Mouse (Mus musculus) forebrain, embryonic 13.5 days (tissue): ENCODE measurements around the gene Fam198b. TPM values are rescaled to one million over a fixed set of nuclear protein-coding genes. Genes with fewer than 3 reads are reported as not detected.

Source experiments
- ATAC-seq: fragments of 200-750 bp; cut with Nextera tagmentation; 2 replicates; pipeline ENCODE4 v1.8.0; 2017
- H3K27ac ChIP-seq: fragments of 300-500 bp; sonication (generic); 2 replicates; pipeline ENCODE4 v1.5.1; 2015; ENCODE audit warnings: inconsistent platforms, mild to moderate bottlenecking, moderate library complexity
- H3K27me3 ChIP-seq: fragments of 300-500 bp; sonication (generic); 2 replicates; pipeline ENCODE4 v1.6.1; 2015; ENCODE audit warnings: mild to moderate bottlenecking, inconsistent platforms
- H3K36me3 ChIP-seq: fragments of 300-500 bp; sonication (generic); 2 replicates; pipeline ENCODE4 v1.6.1; 2015; ENCODE audit warnings: mild to moderate bottlenecking, inconsistent platforms; ENCODE audit not compliant: poor library complexity, severe bottlenecking
- H3K4me1 ChIP-seq: fragments of 300-500 bp; sonication (generic); 2 replicates; pipeline ENCODE4 v1.6.1; 2015; ENCODE audit warnings: inconsistent platforms
- H3K4me2 ChIP-seq: fragments of 300-500 bp; sonication (generic); 2 replicates; pipeline ENCODE4 v1.6.1; 2015; ENCODE audit warnings: inconsistent platforms, mild to moderate bottlenecking, moderate library complexity
- H3K4me3 ChIP-seq: fragments of 300-500 bp; sonication (generic); 2 replicates; pipeline ENCODE4 v1.5.1; 2015; ENCODE audit warnings: mild to moderate bottlenecking, inconsistent platforms
- H3K9ac ChIP-seq: fragments of 300-500 bp; sonication (generic); 2 replicates; pipeline ENCODE4 v1.6.1; 2015; ENCODE audit warnings: mild to moderate bottlenecking, inconsistent platforms
- H3K9me3 ChIP-seq: fragments of 300-500 bp; sonication (generic); replicated peaks from 2 replicates; pipeline ENCODE4 v1.6.1; 2016; ENCODE audit warnings: inconsistent platforms
- WGBS: fragments of 180-500 bp; shearing (Covaris S2); methylation state at CpG from one replicate; pipeline ENCODE4 v1.1.7; 2015; 5-methylcytosine and 5-hydroxymethylcytosine counted together
- polyA plus RNA-seq: library from polyadenylated mRNA; unstranded; fragments of >200 nt; fragmentation: Nextera tagmentation; extraction: Ambion mirVana; gene quantifications from 2 replicates; pipeline ENCODE4 v1.2.1, GENCODE M21; 2015

Gene Fam198b
- polyA plus RNA-seq, 1 experiment from 2014 or later = 0.79 TPM

DNA sequence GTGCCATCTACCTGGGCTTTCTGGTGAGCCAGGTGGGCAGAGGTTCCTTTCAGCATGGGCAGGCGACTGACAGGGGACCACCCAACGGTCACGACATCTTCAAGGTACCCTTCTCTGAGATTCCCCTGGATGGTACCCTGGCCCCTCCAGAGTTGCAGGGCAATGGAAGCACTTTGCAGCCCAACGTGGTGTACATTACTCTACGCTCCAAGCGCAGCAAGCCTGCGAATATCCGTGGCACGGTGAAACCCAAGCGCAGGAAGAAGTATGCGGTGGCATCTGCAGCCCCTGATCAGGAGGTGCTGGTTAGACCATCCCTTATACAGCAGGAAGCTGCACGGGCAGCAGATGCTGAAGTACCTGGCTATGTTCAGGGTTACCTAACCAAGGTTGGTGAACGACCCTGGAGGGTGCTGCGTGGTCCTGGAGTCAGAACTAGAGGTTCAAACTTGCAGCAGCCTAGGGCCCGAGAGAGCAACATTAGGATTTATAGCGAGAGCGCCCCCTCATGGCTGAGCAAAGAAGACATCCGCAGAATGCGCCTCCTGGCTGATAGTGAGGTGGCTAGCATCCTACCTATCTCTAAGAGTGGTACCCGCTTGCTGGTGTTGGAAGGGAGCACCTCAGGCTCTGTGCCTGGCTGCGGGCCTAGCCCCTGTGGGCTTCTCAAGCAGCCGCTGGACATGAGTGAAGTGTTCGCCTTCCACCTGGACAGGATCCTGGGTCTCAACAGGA, 2.2 kb downstream of the Fam198b start:
- Histone ChIP-seq H3K9ac (no peak overlapping the region), H3K4me2 (no peak overlapping the region), H3K27me3 (no peaks in the 10 kb centered on the region), H3K4me3 (no peak overlapping the region), H3K27ac (no peak overlapping the region), H3K4me1 (no peaks in the 10 kb centered on the region), H3K36me3 (no peaks in the 10 kb centered on the region), H3K9me3 (no peaks in the 10 kb centered on the region)
- WGBS = 91% methylated on average over 23 of the region's 23 CpGs
- ATAC-seq = peak; percentile 34; the same call in 1 of the 2 replicates

DNA sequence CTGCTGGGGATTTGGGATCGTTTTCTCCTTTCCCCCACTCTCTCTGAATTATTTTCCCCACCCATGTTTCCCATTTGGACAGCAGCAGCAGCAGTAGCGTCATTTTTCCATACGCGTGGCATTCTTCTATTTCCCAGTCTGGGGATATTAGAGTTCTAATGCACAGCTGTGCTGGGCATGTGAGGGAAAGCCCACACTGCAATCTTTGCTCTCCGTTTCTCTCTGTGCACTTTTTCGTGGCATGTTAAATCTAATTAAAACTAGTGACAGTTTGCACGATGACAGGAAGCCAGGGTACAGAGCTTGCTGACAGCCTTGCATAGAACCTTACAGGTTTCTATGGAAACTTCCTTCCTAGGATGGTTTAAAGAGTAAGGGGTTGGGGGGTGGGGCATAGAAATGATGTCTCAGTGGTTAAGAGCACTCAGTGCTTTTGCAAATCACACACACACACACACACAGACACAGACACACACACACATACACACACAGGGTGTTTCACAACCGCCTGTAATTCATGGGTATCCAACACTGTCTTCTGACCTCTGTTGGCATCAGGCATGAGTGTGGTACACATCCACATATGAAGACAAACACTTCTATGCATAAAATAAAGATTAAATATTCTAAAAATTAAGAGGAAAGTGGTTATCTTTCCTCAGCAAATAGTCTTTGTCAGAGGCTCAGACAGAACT, 3.0 kb downstream of the Fam198b start:
- Histone ChIP-seq H3K4me1 (no peaks in the 10 kb centered on the region), H3K4me3 (no peak overlapping the region), H3K27ac (no peak overlapping the region), H3K4me2 (no peak overlapping the region), H3K9me3 (no peaks in the 10 kb centered on the region), H3K9ac (no peak overlapping the region), H3K27me3 (no peaks in the 10 kb centered on the region), H3K36me3 (no peaks in the 10 kb centered on the region)
- WGBS = 67% methylated on average over 8 of the region's 8 CpGs
- peak; percentile 71; the same call in 1 of the 2 replicates for ATAC-seq

DNA sequence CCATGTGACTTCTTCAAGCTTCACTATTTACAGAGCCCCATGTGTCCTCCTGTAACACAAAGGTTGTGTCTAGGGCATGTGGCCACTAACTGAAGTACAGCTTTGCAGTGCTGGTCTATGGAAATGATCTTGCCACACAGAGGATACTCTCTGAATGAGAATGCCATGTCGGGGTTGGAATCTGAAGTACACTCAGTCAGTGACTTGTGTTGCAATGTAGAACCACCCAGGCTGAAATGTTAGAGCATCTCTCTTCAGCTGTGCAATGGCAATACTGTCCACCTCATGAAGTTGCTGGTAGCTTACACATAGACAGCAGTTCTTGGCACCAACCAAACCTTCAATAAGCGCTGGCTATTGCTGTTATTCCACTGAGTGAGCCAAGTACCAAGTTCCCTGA, 3.6 kb downstream of the Fam198b start:
- H3K36me3 ChIP-seq = no peaks in the 10 kb centered on the region
- no peaks in the 10 kb centered on the region for H3K27me3 ChIP-seq
- H3K4me1 ChIP-seq = no peaks in the 10 kb centered on the region
- 82% methylated on average over 2 of the region's 2 CpGs for WGBS
- ATAC-seq = peak; percentile 17; the same call in 1 of the 2 replicates
- H3K27ac ChIP-seq = no peak overlapping the region
- H3K9ac ChIP-seq = no peak overlapping the region
- H3K4me3 ChIP-seq = no peak overlapping the region
- no peak overlapping the region for H3K4me2 ChIP-seq
- H3K9me3 ChIP-seq = no peaks in the 10 kb centered on the region

DNA sequence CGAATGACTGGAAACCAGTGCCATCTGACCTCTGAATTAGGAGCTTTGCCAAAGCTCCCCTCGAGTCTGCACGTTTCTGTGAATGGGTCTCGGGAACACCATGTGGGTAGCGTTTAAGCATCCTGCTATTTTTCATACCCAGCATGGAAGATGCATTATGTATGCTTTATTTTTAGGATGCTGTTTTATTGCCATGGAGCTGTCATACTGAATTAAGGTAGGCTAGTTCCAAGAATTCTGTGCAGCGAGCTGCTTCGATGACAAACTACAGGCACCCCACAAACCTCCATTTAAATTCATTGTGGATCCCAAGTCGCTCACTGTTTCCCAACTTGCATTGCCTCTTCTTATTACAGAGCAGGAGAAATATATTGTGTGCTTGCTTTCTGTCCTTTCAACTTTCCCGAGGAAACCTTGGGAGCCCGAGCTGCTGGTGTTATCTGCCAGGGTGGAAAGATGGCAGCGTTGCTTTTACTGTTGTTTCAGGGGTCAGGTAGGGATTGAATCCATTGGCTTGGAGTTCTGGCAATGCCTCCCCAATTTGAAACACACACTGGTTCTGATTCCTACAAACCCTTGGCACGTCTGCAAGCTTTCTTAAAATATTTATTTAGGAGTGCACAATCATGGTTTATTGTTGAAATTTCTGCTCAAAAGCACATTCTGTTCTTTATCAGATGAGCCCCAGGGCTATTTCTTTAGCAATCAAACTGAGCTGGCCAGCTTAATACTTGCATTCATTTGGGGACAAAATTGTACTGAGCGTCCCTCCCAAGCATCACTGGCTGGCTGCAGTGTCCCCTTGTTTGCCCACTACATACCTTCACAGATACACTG, 13.4 kb downstream of the Fam198b start:
- H3K9me3 ChIP-seq = no peaks in the 10 kb centered on the region
- H3K27ac ChIP-seq = no peak overlapping the region
- H3K4me3 ChIP-seq = no peak overlapping the region
- H3K36me3 ChIP-seq = no peaks in the 10 kb centered on the region
- H3K4me1 ChIP-seq = no peaks in the 10 kb centered on the region
- 86% methylated on average over 13 of the region's 13 CpGs for WGBS
- no peaks in the 10 kb centered on the region for H3K27me3 ChIP-seq
- ATAC-seq = no peak; the same call in 1 of the 2 replicates
- no peak overlapping the region for H3K9ac ChIP-seq
- H3K4me2 ChIP-seq = no peak overlapping the region

DNA sequence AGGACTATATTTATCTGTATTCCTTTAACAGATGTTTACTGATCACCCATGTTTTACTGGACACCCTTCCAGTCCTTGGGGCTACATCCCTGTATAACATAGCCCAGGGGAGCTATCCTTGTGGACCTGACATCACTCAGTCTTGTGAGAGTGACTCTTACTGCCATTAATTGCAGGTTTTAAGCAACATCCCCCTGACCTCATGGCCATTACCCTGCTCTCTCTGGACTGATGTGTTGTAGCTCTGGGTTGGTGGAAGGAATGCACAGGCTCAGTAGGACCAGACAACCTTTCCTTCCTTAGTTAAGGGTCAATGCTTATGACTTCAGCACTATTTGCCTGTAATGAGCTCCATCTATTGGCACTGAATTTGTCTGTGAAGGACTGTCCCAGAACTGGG, 14.2 kb downstream of the Fam198b start:
- Histone ChIP-seq H3K27ac (no peak overlapping the region), H3K9ac (no peak overlapping the region), H3K4me1 (0 out of 2 replicates have a peak, but pooled peaks cover 2% of the 10 kb centered on the region), H3K27me3 (no peaks in the 10 kb centered on the region), H3K4me3 (no peak overlapping the region), H3K4me2 (no peak overlapping the region), H3K9me3 (no peaks in the 10 kb centered on the region), H3K36me3 (no peaks in the 10 kb centered on the region)
- no peak for ATAC-seq

DNA sequence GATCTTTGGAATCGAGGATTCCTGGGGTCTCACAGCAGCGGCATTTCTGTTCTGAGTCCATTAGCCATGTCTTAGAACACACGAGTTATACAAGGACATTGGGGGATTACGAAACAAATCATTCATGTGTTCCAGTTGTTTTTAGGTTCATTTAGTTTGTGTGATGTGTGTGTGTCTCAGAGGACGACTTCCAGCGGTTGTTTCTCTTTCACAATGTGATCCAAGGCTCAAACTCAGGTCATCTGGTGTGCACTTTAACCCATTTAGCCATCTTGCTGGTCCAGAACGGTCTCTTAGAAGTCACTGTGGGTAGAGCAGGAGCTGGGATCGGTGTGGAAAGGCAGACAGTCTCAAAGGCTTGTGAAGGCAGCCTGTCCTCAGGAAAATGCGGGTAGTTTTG, 15.6 kb downstream of the Fam198b start:
- no peak for ATAC-seq
- no peak overlapping the region for H3K4me3 ChIP-seq
- H3K27ac ChIP-seq = no peak overlapping the region
- no peaks in the 10 kb centered on the region for H3K9me3 ChIP-seq
- 82% methylated on average over 9 of the region's 9 CpGs for whole genome bisulfite sequencing
- no peak overlapping the region for H3K4me2 ChIP-seq
- H3K9ac ChIP-seq = no peak overlapping the region
- H3K4me1 ChIP-seq = peaks cover 14% of the 10 kb centered on the region; the same call in 1 of the 2 replicates
- H3K27me3 ChIP-seq = no peaks in the 10 kb centered on the region
- no peaks in the 10 kb centered on the region for H3K36me3 ChIP-seq

DNA sequence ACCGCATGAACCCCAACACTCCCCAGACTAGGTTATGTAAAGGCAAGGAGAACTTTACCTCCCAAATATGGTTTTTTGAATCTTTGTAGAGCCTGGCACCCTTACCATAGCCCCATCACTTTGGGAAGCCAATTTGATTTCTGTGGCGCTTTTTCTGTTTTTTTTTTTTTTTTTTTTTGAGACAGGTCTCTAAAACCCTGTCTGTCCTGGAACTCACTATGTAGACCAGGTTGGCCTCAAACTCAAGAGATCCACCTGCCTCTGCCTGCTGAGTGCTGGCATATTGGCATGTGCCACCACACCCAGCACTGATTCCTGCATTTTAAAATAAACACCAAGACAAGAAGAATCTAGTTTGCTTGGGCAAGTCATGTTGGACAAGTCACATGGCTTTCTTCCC, 16.2 kb downstream of the Fam198b start:
- peaks cover 14% of the 10 kb centered on the region; the same call in 1 of the 2 replicates for H3K4me1 ChIP-seq
- H3K36me3 ChIP-seq = no peaks in the 10 kb centered on the region
- no peaks in the 10 kb centered on the region for H3K27me3 ChIP-seq
- H3K4me3 ChIP-seq = no peak overlapping the region
- H3K4me2 ChIP-seq = no peak overlapping the region
- no peak overlapping the region for H3K27ac ChIP-seq
- no peaks in the 10 kb centered on the region for H3K9me3 ChIP-seq
- no peak for ATAC-seq
- H3K9ac ChIP-seq = no peak overlapping the region
- 95% methylated on average over 2 of the region's 2 CpGs for WGBS

DNA sequence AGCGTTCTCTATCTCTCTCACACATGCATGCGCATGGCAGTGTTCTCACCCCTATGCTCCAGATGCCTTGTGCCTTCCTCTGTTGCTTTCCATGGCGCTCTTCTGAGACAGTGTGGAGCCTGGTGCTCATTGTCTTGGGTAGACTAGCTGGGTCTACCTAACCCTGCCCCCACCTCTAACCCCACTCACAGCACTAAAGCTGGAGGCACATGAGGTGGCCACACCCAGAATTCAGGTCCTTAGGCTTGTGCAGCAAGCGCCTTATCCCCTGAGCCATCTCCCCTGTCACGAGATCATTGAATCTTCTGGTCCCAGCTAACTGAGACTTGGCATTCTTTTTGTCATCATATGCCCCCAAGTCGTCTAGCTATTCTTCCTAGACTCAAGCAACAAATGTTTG, 17.0 kb downstream of the Fam198b start:
- Histone ChIP-seq H3K27ac (no peak overlapping the region), H3K9ac (no peak overlapping the region)

DNA sequence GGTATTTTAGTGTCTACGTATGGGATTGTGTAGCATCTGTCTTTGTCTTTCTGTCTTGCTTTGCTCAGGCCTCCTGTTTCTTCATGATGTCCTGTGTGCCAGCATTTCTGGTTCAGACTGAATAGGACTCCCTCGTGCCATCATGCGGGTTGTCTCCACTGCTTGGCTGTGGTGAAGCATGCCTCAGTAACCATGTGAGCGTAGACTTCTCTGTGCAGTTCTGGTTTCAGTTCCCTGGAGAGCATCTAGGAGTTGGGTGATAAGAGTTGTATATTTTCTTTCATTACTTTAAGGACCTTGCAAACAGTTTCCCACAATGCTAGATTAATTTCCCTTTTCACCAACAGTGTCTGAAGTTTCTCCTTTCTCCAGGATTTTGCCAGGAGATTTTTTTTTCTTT, 17.4 kb downstream of the Fam198b start:
- Histone ChIP-seq H3K4me2 (no peak overlapping the region), H3K9me3 (no peaks in the 10 kb centered on the region), H3K36me3 (no peaks in the 10 kb centered on the region), H3K27ac (no peak overlapping the region), H3K4me3 (no peak overlapping the region), H3K27me3 (no peaks in the 10 kb centered on the region), H3K9ac (no peak overlapping the region), H3K4me1 (peaks cover 14% of the 10 kb centered on the region; the same call in 1 of the 2 replicates)
- ATAC-seq = no peak
- 94% methylated on average over 4 of the region's 4 CpGs for WGBS

More for the DNA sequence above, 17.0 kb downstream of the Fam198b start:
- no peak overlapping the region for H3K4me3 ChIP-seq
- no peaks in the 10 kb centered on the region for H3K27me3 ChIP-seq
- H3K4me1 ChIP-seq = peaks cover 14% of the 10 kb centered on the region; the same call in 1 of the 2 replicates
- H3K36me3 ChIP-seq = no peaks in the 10 kb centered on the region
- no peak for ATAC-seq
- no peak overlapping the region for H3K4me2 ChIP-seq
- no peaks in the 10 kb centered on the region for H3K9me3 ChIP-seq
- WGBS = 91% methylated on average over 6 of the region's 6 CpGs

DNA sequence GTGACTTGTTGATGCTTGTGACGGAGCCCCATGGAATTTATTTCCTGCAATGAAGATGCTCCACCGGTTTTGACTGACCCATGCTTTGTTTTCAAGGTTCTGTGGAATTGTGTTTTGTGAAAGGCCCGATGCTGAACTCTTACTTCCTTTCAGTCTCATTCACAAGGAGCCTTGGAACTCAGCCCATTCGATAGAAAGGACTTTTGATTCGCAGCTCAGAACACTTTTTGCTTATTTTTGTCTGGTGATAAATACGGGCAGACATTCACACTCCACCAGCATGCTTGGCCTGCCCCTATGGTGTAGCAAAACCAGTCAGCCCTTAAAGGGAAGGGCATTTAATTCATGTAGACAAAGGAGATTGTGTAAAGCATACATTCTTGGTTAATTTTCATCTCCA, 19.5 kb downstream of the Fam198b start:
- Histone ChIP-seq H3K9me3 (no peaks in the 10 kb centered on the region), H3K4me2 (no peak overlapping the region), H3K4me1 (peaks cover 14% of the 10 kb centered on the region; the same call in 1 of the 2 replicates), H3K27me3 (no peaks in the 10 kb centered on the region), H3K4me3 (no peak overlapping the region), H3K27ac (no peak overlapping the region), H3K36me3 (no peaks in the 10 kb centered on the region), H3K9ac (no peak overlapping the region)
- WGBS = 24% methylated on average over 6 of the region's 6 CpGs
- ATAC-seq = 0 out of 2 replicates have a peak, but pooled peaks have one; percentile 50

DNA sequence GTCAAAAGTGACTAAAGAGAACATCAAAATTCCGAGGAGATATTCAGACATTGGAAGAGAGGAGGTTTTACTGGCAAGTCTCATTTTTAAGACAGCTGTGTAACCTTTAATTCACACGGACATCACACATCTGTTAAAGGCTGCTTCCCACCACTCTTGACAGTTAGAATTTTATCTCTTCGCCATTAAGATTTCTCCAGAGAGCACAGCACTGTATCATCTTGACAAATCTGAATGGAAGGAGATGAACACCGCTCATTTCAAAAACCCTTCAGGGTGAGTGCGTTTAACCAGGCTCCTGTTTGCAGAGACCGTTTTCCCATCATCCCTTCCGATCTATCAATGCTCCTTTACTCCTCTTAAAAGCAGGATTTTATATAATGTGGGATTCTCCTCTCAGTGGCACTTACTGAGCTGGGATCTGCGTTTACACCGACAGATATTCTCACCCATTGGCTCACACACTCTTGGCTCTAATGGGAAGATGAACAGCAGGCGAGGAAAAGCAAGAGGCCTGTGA, 20.0 kb downstream of the Fam198b start:
- peak; percentile 25; the same call in 1 of the 2 replicates for ATAC-seq
- no peak overlapping the region for H3K4me3 ChIP-seq
- no peaks in the 10 kb centered on the region for H3K36me3 ChIP-seq
- no peak overlapping the region for H3K27ac ChIP-seq
- H3K4me2 ChIP-seq = no peak overlapping the region
- H3K4me1 ChIP-seq = peaks cover 14% of the 10 kb centered on the region; the same call in 1 of the 2 replicates
- no peak overlapping the region for H3K9ac ChIP-seq
- WGBS = 75% methylated on average over 10 of the region's 10 CpGs
- no peaks in the 10 kb centered on the region for H3K9me3 ChIP-seq
- H3K27me3 ChIP-seq = no peaks in the 10 kb centered on the region
